Mouse (Mus musculus) forebrain, embryonic 13.5 days (tissue): ENCODE data around the gene Nfe2l3. TPM values are rescaled to one million over a fixed set of nuclear protein-coding genes. Genes with fewer than 3 reads are reported as not detected.
"Not testable (repeated sequence)": the region's sequence is repeated elsewhere in the genome, so short reads cannot be mapped to it uniquely, and the experiment has no call there.

Experiments
- ATAC-seq: fragments of 200-750 bp; cut with Nextera tagmentation; 2 replicates; pipeline ENCODE4 v1.8.0; 2017
- H3K27ac ChIP-seq: fragments of 300-500 bp; sonication (generic); 2 replicates; pipeline ENCODE4 v1.5.1; 2015; ENCODE audit warnings: inconsistent platforms, mild to moderate bottlenecking, moderate library complexity
- H3K27me3 ChIP-seq: fragments of 300-500 bp; sonication (generic); 2 replicates; pipeline ENCODE4 v1.6.1; 2015; ENCODE audit warnings: mild to moderate bottlenecking, inconsistent platforms
- H3K36me3 ChIP-seq: fragments of 300-500 bp; sonication (generic); 2 replicates; pipeline ENCODE4 v1.6.1; 2015; ENCODE audit warnings: mild to moderate bottlenecking, inconsistent platforms; ENCODE audit not compliant: poor library complexity, severe bottlenecking
- H3K4me1 ChIP-seq: fragments of 300-500 bp; sonication (generic); 2 replicates; pipeline ENCODE4 v1.6.1; 2015; ENCODE audit warnings: inconsistent platforms
- H3K4me2 ChIP-seq: fragments of 300-500 bp; sonication (generic); 2 replicates; pipeline ENCODE4 v1.6.1; 2015; ENCODE audit warnings: inconsistent platforms, mild to moderate bottlenecking, moderate library complexity
- H3K4me3 ChIP-seq: fragments of 300-500 bp; sonication (generic); 2 replicates; pipeline ENCODE4 v1.5.1; 2015; ENCODE audit warnings: mild to moderate bottlenecking, inconsistent platforms
- H3K9ac ChIP-seq: fragments of 300-500 bp; sonication (generic); 2 replicates; pipeline ENCODE4 v1.6.1; 2015; ENCODE audit warnings: mild to moderate bottlenecking, inconsistent platforms
- H3K9me3 ChIP-seq: fragments of 300-500 bp; sonication (generic); replicated peaks from 2 replicates; pipeline ENCODE4 v1.6.1; 2016; ENCODE audit warnings: inconsistent platforms
- WGBS: fragments of 180-500 bp; shearing (Covaris S2); methylation state at CpG from one replicate; pipeline ENCODE4 v1.1.7; 2015; 5-methylcytosine and 5-hydroxymethylcytosine counted together
- polyA plus RNA-seq: library from polyadenylated mRNA; unstranded; fragments of >200 nt; fragmentation: Nextera tagmentation; extraction: Ambion mirVana; gene quantifications from 2 replicates; pipeline ENCODE4 v1.2.1, GENCODE M21; 2015

Nfe2l3 gene
- polyA plus RNA-seq, result 3.7 and 3.8 TPM in 2 replicates

DNA sequence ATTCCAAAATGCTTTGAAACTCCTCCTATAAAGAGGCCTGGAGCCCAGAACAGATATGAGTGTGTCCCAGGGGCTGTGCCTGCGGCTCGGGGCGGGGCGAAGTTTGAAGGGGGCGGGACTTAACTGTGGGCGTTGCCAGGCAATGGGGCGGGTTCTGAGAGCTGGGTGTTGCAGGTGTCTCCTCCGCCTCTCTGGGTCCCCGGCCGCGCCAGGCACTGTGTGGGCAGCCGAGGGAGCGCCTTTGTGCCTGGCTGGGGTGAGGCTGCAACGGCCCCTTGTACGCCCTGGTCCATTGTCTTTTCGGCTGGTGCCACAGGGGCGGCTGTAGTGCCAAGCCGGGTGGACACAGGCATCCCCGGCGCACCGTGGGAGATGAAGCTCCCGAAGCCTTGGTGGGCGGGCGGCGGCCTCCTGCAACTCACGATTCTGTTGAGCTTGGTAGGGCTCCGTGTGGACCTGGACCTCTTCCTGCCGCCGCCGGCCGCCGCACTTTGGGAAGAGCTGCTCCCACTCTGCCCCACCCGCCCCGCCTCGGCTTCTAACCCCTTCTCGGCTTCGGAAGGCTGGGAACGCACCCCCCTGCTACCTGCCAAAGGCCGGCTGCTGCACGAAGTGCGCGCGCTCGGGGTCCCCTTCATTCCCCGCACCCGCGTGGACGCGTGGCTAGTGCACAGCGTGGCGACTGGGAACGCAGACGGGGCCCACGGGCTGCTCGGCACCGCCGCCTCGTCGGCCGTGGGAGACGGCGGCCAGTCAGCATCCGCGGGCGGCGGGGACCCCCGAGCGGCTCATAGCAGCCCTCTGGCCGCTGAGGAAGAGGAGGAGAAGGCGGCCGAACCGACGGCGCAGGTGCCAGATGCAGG lies at the start of gene Nfe2l3:
Gene Nfe2l3 (plus strand): TSS at position 136 of the 863 bp plus-strand sequence.
- no peak within 1 kb of the TSS for H3K27ac ChIP-seq
- under 1% methylated on average over 73 of the region's 74 CpGs for WGBS
- ATAC-seq, result peak; percentile 84

DNA sequence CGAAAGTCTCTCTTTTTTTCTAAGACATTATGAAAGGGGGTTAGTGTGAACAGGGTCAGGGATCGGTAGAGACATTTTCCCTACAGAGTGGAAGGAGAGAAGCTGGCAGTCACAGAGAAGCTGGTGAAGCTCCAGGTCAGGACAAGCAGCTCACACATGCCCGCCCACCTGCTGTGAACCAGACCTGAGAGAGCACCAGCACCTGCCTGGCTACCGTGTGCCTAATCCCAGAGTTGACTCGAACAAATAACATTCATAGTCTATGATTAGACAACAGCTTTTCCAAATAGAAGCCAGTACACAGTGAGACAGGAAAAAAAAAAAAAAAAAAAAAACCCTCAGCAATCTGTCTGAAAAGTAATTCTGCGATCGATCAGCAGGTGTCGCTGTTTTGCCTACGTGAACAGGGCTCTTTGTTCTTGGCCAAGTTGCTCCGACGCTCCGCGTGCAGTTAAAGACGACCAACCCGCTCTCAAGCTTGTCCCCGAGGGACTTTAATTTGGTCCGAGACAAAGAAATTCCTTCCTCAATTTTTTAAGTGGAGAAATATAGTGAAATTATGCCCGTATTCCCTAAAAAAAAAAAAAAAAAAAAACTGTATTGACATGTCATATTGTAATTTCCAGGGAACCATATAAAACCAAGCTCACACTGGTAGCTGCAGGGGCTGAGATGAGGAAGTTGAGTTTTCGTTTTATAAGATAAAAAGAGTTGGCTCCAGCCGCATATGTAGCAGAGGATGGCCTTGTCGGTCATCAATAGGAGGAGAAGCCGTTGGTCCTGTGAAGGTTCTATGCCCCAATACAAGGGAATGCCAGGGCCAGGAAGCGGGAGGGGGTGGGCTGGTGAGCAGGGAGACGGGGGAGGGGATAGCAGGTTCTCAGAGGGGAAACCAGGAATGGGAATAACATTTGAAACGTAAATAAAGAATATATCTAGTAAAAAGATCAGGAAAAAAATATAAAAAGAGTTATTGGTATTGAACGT lies 48.4 kb upstream of the Nfe2l3 start:
- Histone ChIP-seq H3K9me3 (no peaks in the 10 kb centered on the region), H3K4me1 (peaks cover 11% of the 10 kb centered on the region; the same call in 1 of the 2 replicates), H3K27ac (peak overlapping the region; percentile 40; the same call in 1 of the 2 replicates), H3K27me3 (no peaks in the 10 kb centered on the region), H3K4me2 (peak overlapping the region; percentile 45), H3K9ac (peak overlapping the region; percentile 45), H3K4me3 (no peak overlapping the region), H3K36me3 (no peaks in the 10 kb centered on the region)
- 12% methylated on average over 26 of the region's 26 CpGs for WGBS
- ATAC-seq, result peak; percentile 71

More for the DNA sequence above, at the start of gene Nfe2l3:
- Histone ChIP-seq H3K27me3 (peaks cover 42% of the 10 kb centered on the region), H3K4me3 (peak within 1 kb of the TSS; percentile 63), H3K4me1 (peaks cover 21% of the 10 kb centered on the region), H3K9me3 (no peaks in the 10 kb centered on the region), H3K36me3 (no peaks in the 10 kb centered on the region), H3K4me2 (peak within 1 kb of the TSS; percentile 89), H3K9ac (peak within 1 kb of the TSS; percentile 75)

DNA sequence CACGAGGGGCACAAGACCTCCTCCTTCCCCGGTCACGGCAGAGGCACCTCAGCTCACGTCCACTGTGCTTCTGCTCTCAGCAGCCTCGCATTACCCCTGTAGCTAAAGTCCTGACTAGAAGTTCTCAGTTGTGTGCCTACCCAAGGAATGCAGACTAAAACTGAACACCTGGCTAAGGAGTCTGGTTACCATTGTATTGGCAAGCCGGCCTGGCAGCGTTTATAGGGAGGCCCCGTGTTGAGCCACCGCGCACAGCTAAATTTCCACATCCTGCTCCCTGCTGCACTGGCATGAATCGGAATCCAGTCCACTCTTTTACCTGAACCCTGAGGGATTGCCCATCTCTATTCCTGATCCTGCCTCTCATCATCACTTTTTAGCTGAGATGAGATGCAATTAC lies 42.0 kb upstream of the Nfe2l3 start:
- H3K9me3 ChIP-seq, result no peaks in the 10 kb centered on the region
- peaks cover 5% of the 10 kb centered on the region; the same call in 1 of the 2 replicates for H3K4me1 ChIP-seq
- H3K27ac ChIP-seq, result no peak overlapping the region
- no peak for ATAC-seq
- H3K4me2 ChIP-seq, result no peak overlapping the region
- WGBS, result 72% methylated on average over 11 of the region's 11 CpGs
- no peaks in the 10 kb centered on the region for H3K36me3 ChIP-seq
- no peak overlapping the region for H3K4me3 ChIP-seq
- no peaks in the 10 kb centered on the region for H3K27me3 ChIP-seq
- no peak overlapping the region for H3K9ac ChIP-seq

DNA sequence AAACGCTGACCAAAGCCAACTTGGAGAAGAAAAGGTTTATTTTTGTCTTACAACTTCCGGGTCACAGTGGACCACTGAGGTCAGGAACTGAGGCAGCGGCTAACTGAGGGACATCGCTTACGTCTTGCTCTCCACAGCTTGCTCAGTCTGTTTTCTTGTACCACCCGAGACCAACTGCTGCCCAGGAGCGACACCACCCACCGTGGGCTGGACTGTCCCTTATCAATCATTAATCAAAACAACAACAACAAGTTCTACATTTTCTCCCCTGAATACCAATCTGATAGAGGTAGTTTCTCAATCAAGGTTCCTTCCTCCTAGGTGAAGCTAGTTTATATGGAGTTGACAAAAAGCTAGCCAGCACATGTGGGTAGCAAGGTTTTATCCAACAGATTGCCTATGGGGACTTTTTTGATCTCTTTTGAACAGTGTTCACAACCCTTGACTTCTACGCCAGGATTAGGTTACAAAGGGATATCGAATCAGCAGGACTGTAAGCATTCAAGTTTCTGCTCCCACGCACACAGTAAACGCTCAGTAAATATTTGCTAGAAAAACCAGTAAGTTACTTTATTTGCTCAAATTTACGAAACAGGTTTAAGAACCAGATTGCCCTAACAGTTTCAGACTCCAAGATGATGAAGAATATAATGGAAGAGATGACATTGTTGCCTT lies 40.5 kb upstream of the Nfe2l3 start:
- 80% methylated on average over 13 of the region's 13 CpGs for WGBS
- Histone ChIP-seq H3K27ac (no peak overlapping the region), H3K4me1 (peaks cover 5% of the 10 kb centered on the region; the same call in 1 of the 2 replicates), H3K4me2 (no peak overlapping the region), H3K9me3 (no peaks in the 10 kb centered on the region), H3K27me3 (no peaks in the 10 kb centered on the region), H3K9ac (no peak overlapping the region), H3K36me3 (no peaks in the 10 kb centered on the region), H3K4me3 (no peak overlapping the region)
- ATAC-seq, result no peak

DNA sequence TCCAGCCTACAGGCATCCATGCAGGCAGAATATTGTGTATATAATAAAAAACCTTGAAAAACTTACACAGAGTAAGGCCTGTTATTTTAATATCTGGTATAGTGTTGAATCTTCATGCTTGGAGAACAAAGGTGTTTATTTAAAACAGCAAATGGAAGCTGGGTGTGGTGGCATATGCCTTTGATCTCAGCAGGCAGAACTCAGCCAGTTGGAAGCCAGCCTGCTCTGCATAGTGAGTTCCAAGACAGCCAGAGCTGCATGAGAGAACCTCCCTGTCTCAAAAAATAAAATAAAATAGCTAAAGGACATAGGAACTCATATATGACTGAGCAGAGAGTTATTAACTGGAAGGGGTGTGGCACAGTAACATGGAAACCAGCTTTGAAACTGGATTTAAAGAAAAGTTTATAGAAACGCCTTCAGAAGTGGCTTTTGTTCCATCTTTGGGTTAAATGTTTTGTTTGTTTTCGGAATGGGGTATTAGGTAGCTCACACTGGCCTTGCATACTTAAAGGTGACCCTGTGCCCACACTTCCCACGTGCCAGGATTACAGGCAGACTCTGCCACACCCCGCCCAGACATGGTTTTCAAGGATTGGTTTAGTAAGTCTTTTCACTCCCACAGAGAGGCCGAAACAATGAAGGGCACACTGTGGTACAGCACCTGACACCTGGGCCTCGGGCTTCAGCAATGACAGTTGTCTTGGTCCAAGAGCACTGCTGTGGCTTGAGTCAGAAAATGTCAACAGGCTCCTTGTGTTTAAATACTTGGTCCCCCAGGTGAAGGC lies 38.9 kb upstream of the Nfe2l3 start:
- WGBS, result 63% methylated on average over 6 of the region's 6 CpGs
- no peak overlapping the region for H3K4me2 ChIP-seq
- H3K4me3 ChIP-seq, result no peak overlapping the region
- ATAC-seq, result no peak
- H3K36me3 ChIP-seq, result no peaks in the 10 kb centered on the region
- H3K9me3 ChIP-seq, result no peaks in the 10 kb centered on the region
- peaks cover 5% of the 10 kb centered on the region; the same call in 1 of the 2 replicates for H3K4me1 ChIP-seq
- H3K27ac ChIP-seq, result no peak overlapping the region
- no peak overlapping the region for H3K9ac ChIP-seq
- H3K27me3 ChIP-seq, result no peaks in the 10 kb centered on the region

DNA sequence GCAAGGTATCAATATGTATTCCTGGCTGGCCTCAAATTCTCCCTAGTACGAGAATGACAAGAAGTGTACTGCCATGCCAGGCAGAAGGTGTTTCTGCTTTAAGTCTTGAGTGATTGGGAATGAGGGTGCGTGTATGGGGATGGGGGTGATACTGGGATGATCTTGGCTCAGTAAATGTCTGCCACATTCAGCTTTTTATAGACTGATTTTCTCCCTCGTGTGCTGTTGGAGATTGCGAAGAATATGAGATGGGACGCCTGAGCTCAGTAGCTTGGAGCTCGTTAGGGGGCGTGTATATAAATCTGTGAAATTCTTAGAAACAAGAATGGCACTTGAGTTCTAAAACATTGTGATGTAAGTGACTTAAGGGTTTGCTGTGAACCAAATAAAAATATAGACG lies 38.1 kb upstream of the Nfe2l3 start:
- ATAC-seq, result peak; percentile 36; the same call in 1 of the 2 replicates
- not testable (repeated sequence) for H3K9ac ChIP-seq, H3K4me3 ChIP-seq, H3K36me3 ChIP-seq, H3K27ac ChIP-seq, H3K4me2 ChIP-seq, H3K27me3 ChIP-seq, H3K9me3 ChIP-seq
- 75% methylated on average over 8 of the region's 8 CpGs for WGBS
- peaks cover 10% of the 10 kb centered on the region for H3K4me1 ChIP-seq

DNA sequence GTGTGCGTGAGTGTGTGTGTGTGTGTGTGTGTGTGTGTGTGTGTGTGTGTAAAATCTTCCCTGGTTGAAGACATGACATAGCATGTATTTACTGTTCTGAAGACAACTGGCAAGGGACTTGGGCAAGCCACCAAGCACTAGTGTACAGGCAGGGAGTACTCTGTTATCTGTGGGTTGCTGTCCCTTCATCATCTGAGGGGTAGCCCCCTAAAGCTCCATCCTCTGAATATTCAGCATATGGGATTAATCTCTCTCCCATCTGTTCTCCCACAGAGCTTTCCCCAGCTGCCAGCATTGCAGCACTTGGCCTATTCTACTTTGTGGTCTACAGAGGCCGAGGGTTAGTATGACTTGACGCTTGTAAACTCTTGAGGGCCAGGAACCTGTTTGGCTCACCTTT lies 37.5 kb upstream of the Nfe2l3 start:
- peak; percentile 82 for ATAC-seq
- Histone ChIP-seq H3K27ac (peak overlapping the region; percentile 54; the same call in 1 of the 2 replicates), H3K4me1 (peaks cover 10% of the 10 kb centered on the region)
- not testable (repeated sequence) for H3K9me3 ChIP-seq, H3K4me3 ChIP-seq, H3K27me3 ChIP-seq, H3K9ac ChIP-seq, H3K36me3 ChIP-seq, H3K4me2 ChIP-seq
- WGBS, result 69% methylated on average over 3 of the region's 3 CpGs

DNA sequence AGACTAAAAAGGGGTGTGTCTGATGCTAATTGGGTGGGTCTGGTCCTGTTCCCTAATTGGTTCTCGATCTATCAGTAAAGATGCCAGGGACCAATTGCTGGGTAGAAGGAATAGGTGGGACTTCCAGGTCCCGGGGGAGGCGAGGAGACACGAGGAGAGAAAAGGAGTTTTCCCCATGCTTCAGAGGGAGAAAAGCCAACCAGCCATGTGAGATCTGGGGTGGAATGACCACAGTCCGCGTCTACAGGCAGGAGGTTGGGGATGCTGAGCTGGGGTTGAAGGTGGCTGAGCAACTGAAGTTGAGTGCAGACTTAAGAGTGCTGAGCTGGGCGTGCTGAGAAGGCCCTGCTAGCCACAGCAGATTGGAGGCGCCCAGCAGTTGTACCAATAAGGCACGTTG lies 37.0 kb upstream of the Nfe2l3 start:
- Histone ChIP-seq H3K9me3 (no peaks in the 10 kb centered on the region), H3K36me3 (no peaks in the 10 kb centered on the region), H3K9ac (no peak overlapping the region), H3K4me2 (no peak overlapping the region), H3K4me3 (no peak overlapping the region), H3K27ac (peak overlapping the region; percentile 54; the same call in 1 of the 2 replicates), H3K27me3 (no peaks in the 10 kb centered on the region), H3K4me1 (peaks cover 10% of the 10 kb centered on the region)
- peak; percentile 31; the same call in 1 of the 2 replicates for ATAC-seq
- 58% methylated on average over 9 of the region's 9 CpGs for WGBS

DNA sequence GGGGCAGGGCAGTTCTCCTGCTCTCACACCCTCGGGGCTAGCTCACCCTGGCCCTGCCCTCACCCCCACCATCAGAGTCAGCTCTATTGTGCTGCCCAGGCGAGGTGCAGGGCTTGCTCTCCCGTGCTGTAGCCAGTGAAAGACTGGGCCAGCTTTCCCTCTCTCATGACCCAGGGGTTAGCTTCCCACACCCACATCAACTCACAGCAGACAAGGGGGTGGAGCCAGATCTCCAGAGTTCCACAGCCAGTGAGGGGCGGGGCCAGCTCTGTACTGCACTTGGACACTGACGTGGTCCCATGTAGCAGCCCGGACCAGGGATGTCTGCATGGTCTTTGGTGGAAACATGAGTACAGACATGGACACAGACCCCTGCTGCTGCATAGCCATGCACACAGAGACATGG lies 33.4 kb upstream of the Nfe2l3 start:
- Histone ChIP-seq H3K4me1 (peaks cover 6% of the 10 kb centered on the region; the same call in 1 of the 2 replicates), H3K9me3 (no peaks in the 10 kb centered on the region), H3K27ac (no peak overlapping the region), H3K27me3 (no peaks in the 10 kb centered on the region), H3K9ac (no peak overlapping the region), H3K36me3 (no peaks in the 10 kb centered on the region), H3K4me3 (no peak overlapping the region), H3K4me2 (no peak overlapping the region)
- ATAC-seq, result no peak
- 22% methylated on average over 6 of the region's 6 CpGs for WGBS

DNA sequence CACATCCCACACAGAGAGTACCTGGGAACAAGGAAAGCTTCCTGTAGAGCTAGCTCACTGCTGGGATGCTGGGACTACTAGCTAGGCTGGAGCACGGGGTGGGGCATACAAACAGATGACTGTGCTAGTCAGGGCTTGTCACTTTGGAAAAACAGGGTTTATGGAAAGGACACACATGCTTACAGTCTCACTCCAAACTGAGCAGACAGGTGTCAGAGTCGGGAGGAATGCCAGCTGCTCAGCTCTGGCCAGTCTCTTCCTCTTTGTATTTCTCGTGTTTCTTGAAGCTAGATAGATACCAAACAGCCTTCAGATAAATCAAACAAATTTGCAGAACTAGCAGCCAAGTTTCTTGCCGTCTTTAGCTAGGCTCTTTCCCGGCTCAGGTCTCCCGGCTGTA lies 31.2 kb upstream of the Nfe2l3 start:
- peaks cover 6% of the 10 kb centered on the region; the same call in 1 of the 2 replicates for H3K4me1 ChIP-seq
- no peak overlapping the region for H3K27ac ChIP-seq
- no peak overlapping the region for H3K9ac ChIP-seq
- H3K9me3 ChIP-seq, result no peaks in the 10 kb centered on the region
- no peak overlapping the region for H3K4me2 ChIP-seq
- H3K4me3 ChIP-seq, result no peak overlapping the region
- no peak for ATAC-seq
- 69% methylated on average over 6 of the region's 6 CpGs for WGBS
- H3K27me3 ChIP-seq, result no peaks in the 10 kb centered on the region
- no peaks in the 10 kb centered on the region for H3K36me3 ChIP-seq

DNA sequence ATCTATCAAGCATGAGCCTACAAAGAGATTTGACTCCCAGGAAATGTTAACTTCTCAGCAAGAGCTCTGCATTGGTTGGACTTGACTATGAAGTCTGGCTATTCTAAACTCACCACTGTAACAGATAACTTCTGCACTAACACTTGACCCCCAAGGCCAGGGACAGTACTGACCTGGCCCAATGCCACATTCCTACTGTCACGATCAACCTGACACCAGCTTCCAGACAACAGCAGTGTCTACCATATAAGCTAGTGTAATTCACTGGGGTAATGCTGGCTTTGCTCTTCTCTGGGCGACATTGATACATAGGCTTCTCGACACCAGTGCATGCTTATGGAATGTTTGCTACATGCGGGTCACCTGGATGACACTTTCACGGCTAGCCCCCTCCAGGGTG lies 28.9 kb upstream of the Nfe2l3 start:
- H3K4me1 ChIP-seq, result peaks cover 6% of the 10 kb centered on the region; the same call in 1 of the 2 replicates
- no peaks in the 10 kb centered on the region for H3K36me3 ChIP-seq
- no peaks in the 10 kb centered on the region for H3K9me3 ChIP-seq
- no peak overlapping the region for H3K9ac ChIP-seq
- WGBS, result 91% methylated on average over 5 of the region's 5 CpGs
- no peak for ATAC-seq
- H3K4me2 ChIP-seq, result no peak overlapping the region
- H3K27me3 ChIP-seq, result no peaks in the 10 kb centered on the region
- H3K4me3 ChIP-seq, result no peak overlapping the region
- no peak overlapping the region for H3K27ac ChIP-seq
